In the genomic region with DNA sequence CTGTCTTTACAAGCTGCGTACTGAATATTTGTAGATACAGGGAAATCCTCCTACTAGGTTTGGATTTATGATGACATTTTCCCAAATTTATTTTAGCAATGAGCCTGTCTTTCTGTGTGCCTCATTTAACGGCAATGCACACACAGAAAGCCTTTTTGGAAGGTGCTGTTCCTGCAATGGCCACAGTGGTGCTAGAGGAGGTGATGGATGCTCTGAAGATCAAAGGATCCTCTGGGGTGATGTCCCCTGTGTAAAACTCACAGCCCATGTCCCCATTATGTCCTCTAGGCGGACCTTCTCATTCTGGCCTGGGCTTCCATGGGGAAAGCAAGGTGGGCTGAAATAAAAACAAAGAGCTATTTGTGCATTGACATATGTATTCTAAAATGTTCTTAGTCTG, we compare ENCODE assay signal across 16 mouse cellular contexts.
DNase-seq lines count a peak whose midpoint lies in the region; ATAC-seq and TF ChIP-seq lines count a peak whose summit lies in the region.
"Had no signal": no experiment of that assay in that cellular context is flagged by ENCODE, and none has a peak within 500 bp of the region (broad histone marks: within the 10 kb centered on the region; RNA-seq: fewer than 3 reads in every experiment).

No protein-coding gene starts in this region.

- no peak for DNase-seq in kidney, adult 2 months
- DNase-seq in kidney, adult 8-10 months, result no peak
- DNase-seq in lung, postnatal 0 days (ENCODE audit: low spot score), result no peak
- DNase-seq in lung, postnatal 36 days, result no peak
- peak; percentile 8 for DNase-seq in R1 (ENCODE audit: low read depth, low spot score)
- DNase-seq in stomach, postnatal 0 days (ENCODE audit: low spot score), result no peak
- no peak for DNase-seq in spleen, postnatal 14 days (ENCODE audit: low spot score in 2 of 2)
- DNase-seq: adrenal gland, postnatal 10 days; cerebellum, adult 11-12 months; cerebellum, postnatal 25 days; gastrocnemius, postnatal 10 days; heart, adult 2 months; kidney, postnatal 10 days; lung, postnatal 10 days had no signal

- H3K9ac ChIP-seq in lung, postnatal 0 days (replicated peaks; ENCODE audit: low read depth), result no peak overlapping the region
- H3K9ac ChIP-seq in stomach, postnatal 0 days (ENCODE audit: low read length), result no peak overlapping the region
- H3K9ac ChIP-seq: embryonic facial prominence, embryonic 13.5 days; hindbrain, embryonic 12.5 days had no signal

- H3K27ac ChIP-seq in kidney, adult 2 months (ENCODE audit: insufficient read depth, low read depth, low read length), result no peak overlapping the region
- H3K27ac ChIP-seq in lung, postnatal 0 days (ENCODE audit: low read length), result no peak overlapping the region
- H3K27ac ChIP-seq in stomach, postnatal 0 days (replicated peaks), result no peak overlapping the region
- H3K27ac ChIP-seq: embryonic facial prominence, embryonic 13.5 days; heart, adult 2 months; hindbrain, embryonic 12.5 days had no signal

- no peak overlapping the region for H3K4me3 ChIP-seq in kidney, adult 2 months (ENCODE audit: insufficient read depth, low read depth, low read length)
- H3K4me3 ChIP-seq in lung, postnatal 0 days (ENCODE audit: low read depth, low read length), result no peak overlapping the region
- H3K4me3 ChIP-seq in stomach, postnatal 0 days (ENCODE audit: low read depth, low read length), result no peak overlapping the region
- H3K4me3 ChIP-seq: embryonic facial prominence, embryonic 13.5 days; heart, adult 2 months; hindbrain, embryonic 12.5 days had no signal

- no peak for ATAC-seq in lung, postnatal 0 days
- ATAC-seq in stomach, postnatal 0 days (ENCODE audit: low FRiP score, low TSS enrichment), result no peak

- no peaks in the 10 kb centered on the region for H3K36me3 ChIP-seq in kidney, adult 2 months (ENCODE audit: control insufficient read depth, insufficient read depth, low read length)
- H3K36me3 ChIP-seq in lung, postnatal 0 days (ENCODE audit: insufficient read depth, low read length), result no peaks in the 10 kb centered on the region
- no peaks in the 10 kb centered on the region for H3K36me3 ChIP-seq in stomach, postnatal 0 days (ENCODE audit: control insufficient read depth, insufficient read depth, low read length)
- H3K36me3 ChIP-seq: embryonic facial prominence, embryonic 13.5 days; hindbrain, embryonic 12.5 days had no signal

- no peaks in the 10 kb centered on the region for H3K4me1 ChIP-seq in kidney, adult 2 months (ENCODE audit: control insufficient read depth, insufficient read depth, low read length)
- H3K4me1 ChIP-seq in lung, postnatal 0 days (ENCODE audit: insufficient read depth, low read depth, low read length), result no peaks in the 10 kb centered on the region
- no peaks in the 10 kb centered on the region for H3K4me1 ChIP-seq in stomach, postnatal 0 days (replicated peaks; ENCODE audit: control insufficient read depth, insufficient read depth)
- H3K4me1 ChIP-seq: embryonic facial prominence, embryonic 13.5 days; hindbrain, embryonic 12.5 days had no signal

- 49% methylated on average over 3 of the region's 3 CpGs for WGBS in kidney, adult 2 months
- 63% methylated on average over 3 of the region's 3 CpGs for WGBS in lung, postnatal 0 days
- WGBS in stomach, postnatal 0 days, result 72% methylated on average over 3 of the region's 3 CpGs

- no peaks in the 10 kb centered on the region for H3K9me3 ChIP-seq in lung, postnatal 0 days (ENCODE audit: low read length)
- no peaks in the 10 kb centered on the region for H3K9me3 ChIP-seq in stomach, postnatal 0 days (ENCODE audit: control insufficient read depth, low read length)
- H3K9me3 ChIP-seq: embryonic facial prominence, embryonic 13.5 days; hindbrain, embryonic 12.5 days had no signal

- no peak for TF ChIP-seq EP300 in lung, postnatal 0 days (IDR thresholded peaks at IDR 0.05)
- TF ChIP-seq EP300 in stomach, postnatal 0 days (optimal IDR thresholded peaks at IDR 0.05), result no peak

- H3K4me2 ChIP-seq in lung, postnatal 0 days (replicated peaks; ENCODE audit: low read depth, low read length), result no peak overlapping the region
- no peak overlapping the region for H3K4me2 ChIP-seq in stomach, postnatal 0 days (replicated peaks; ENCODE audit: low read depth)
- H3K4me2 ChIP-seq: embryonic facial prominence, embryonic 13.5 days; hindbrain, embryonic 12.5 days had no signal

- TF ChIP-seq POLR2A in kidney, adult 2 months (IDR thresholded peaks at IDR 0.05; ENCODE audit: low read depth, low read length), result no peak

- 0 out of 2 replicates have a peak, but pooled peaks have one; percentile 26 for TF ChIP-seq CTCF in kidney, adult 2 months (conservative IDR thresholded peaks at IDR 0.05; ENCODE audit: insufficient read depth, insufficient read length, low read depth, low read length)
- peak; percentile 19 for TF ChIP-seq CTCF in lung, postnatal 0 days (IDR thresholded peaks at IDR 0.05)
- peak; percentile 48 for TF ChIP-seq CTCF in stomach, postnatal 0 days (IDR thresholded peaks at IDR 0.05; ENCODE audit: low read depth)

- H3K27me3 ChIP-seq in kidney, adult 2 months (replicated peaks; ENCODE audit: control insufficient read depth, insufficient read depth, low read length), result no peaks in the 10 kb centered on the region
- no peaks in the 10 kb centered on the region for H3K27me3 ChIP-seq in lung, postnatal 0 days (replicated peaks; ENCODE audit: insufficient read depth, low read length)
- no peaks in the 10 kb centered on the region for H3K27me3 ChIP-seq in stomach, postnatal 0 days (ENCODE audit: control insufficient read depth, insufficient read depth, low read length)
- H3K27me3 ChIP-seq: embryonic facial prominence, embryonic 13.5 days; hindbrain, embryonic 12.5 days had no signal
